Mouse (Mus musculus): ENCODE data around the gene Akr1d1.

Gene Akr1d1

GRCm38 (mm10) chr6:37571939-37572338 is 42.0 kb downstream of the Akr1d1 start:
- DNase-seq: no peak

DNA sequence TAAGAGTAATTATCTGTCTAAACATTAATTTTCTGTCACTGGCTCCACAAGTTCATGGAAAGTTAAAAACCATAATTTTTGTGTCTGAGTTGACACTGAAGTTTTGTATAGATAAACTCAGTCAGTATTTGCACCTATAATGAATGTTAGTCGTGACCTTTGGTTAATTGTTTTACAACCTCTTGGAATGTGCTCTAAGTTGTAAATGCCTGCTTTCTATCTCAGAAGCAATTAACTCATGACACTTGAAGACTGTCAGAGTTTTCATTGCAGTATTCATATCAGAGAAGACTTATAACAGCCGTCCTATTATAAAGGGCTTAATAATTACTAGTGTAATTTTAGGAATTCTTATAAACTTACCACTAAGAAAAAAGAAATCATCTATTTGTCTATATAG is 43.0 kb downstream of the Akr1d1 start:
- DNase-seq: no peak

DNA sequence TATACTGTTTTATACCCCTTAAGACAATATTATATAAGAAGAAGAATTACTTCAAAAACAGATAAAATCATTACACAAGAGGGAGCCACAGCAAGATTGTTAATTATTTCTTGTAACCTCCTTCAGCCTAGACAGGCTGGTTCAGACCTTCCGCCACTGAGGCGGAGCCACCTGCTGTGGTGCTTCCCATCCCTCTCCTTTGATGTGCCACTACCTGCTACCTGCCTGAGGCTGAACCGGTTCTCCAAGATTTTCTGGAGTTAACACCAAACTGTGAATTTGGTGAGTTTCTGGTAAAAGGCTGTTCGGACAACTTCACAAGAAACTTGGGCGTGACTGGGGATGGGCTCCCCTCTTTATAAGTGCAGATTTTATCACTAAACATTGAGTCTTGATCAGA is 50.5 kb downstream of the Akr1d1 start:
- DNase-seq: no peak

GRCm38 (mm10) chr6:37589340-37589962 is 59.5 kb downstream of the Akr1d1 start:
- peak; percentile 78 to 85 for DNase-seq

DNA sequence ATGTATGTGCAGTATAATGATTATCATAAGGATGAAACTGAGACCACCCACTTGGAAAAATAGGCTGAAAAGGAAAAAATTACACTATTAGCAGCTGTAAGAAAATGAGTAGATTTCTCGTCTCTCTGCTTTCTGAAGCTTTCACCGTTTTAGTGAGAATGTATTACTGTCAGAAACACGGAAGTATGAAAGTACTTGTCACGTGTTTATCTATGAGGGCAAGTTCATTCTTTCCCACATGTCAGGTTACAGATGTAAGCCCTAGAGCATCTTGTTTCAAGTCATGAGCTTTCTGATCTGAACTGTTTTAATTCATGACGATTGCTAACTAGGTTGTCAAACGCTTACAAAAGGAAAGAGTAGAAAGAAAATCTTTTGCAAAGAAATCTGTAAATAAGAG is 60.8 kb downstream of the Akr1d1 start:
- no peak for DNase-seq

DNA sequence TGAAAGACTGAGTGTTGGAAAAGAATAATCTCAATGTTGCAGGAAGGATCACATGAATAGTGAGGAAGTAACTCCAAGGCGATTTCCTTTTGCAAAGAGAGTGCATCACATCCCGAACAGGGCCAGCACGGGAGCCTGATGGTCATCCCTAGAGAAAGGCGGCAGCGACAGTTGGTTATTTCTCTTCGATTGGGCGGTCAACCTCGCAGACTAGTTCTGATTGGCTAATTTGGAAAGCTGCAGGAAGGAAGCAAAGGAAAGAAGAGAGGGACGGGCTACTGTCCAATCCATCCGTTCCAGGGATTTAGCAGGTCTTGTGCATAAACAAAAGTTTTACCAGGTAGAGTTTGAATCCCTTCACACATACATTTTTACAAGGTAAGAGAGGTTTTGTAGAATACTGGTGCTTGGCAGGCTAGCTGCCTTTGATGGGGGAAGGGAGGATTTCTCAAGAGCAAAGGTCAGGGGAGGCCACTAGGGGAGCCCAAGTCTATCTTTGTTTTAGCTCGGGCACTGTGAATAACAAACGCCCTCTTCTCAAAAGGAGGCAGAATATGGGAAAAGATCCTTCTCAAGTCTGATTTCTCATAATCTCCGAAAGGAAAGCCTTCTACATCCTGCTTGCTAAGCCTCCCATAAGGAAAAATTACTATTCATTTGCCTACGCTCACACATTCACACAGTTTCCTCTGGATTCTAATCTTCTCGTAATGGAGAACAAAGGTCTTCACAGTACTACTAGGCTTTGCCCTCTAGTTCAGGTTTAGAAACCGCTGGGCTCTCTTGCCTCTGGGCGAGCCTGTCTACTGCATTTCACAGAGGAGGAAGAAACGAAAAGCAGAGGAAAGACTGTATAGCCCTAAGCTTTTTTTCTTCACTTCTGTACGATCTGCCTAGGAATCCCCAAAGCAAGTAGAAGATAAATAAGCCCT is 62.4 kb downstream of the Akr1d1 start:
- DNase-seq: peak; percentile 48 to 68

- DNase-seq: no peak
Observed at GRCm38 (mm10) chr6:37593033-37593374, 63.0 kb downstream of the Akr1d1 start.

DNA sequence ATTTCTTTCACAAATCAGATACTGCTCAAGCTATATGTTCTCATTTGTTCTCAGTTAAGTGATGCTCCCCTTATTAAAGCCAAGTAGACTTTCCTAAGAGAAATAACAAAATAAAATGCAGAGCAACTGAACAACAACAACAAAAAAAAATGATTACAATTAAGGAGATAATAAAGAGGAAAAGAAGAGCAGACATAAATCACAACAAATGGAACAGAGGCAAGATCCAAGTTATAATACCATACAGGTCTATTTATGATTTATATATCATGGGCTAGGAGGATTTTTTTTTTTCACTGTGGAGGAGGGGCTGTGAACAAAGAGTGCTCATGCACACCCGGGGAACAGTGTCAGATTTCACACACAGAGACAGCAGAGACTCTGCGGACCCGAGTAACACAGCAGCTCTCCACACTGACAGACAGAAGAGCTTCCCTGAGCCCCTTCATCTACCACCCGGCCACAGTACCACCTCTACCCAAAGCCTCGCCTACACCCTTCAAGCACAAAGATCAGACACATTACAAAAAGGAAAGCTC is 63.6 kb downstream of the Akr1d1 start:
- no peak for DNase-seq

DNA sequence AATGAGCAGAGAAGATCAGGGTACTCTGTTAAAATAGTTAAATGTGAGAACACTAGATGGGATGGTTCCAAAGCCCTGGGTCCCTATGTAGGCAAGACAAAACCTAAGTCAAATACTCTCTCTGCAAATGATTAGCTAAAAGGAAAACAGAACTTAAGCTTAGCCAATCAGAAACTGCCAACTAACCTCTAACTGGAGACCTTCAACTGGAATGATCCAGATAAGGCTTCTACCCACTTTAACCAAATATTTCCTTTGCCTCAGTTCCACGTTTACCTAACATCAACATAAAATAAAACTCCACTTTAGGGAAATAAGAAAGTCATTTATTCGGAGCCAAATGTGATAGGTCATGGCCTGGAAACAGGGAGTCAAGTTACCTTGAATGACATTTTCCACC is 67.1 kb downstream of the Akr1d1 start:
- DNase-seq: no peak

GRCm38 (mm10) chr6:37598033-37598432 is 68.1 kb downstream of the Akr1d1 start:
- DNase-seq: no peak

DNA sequence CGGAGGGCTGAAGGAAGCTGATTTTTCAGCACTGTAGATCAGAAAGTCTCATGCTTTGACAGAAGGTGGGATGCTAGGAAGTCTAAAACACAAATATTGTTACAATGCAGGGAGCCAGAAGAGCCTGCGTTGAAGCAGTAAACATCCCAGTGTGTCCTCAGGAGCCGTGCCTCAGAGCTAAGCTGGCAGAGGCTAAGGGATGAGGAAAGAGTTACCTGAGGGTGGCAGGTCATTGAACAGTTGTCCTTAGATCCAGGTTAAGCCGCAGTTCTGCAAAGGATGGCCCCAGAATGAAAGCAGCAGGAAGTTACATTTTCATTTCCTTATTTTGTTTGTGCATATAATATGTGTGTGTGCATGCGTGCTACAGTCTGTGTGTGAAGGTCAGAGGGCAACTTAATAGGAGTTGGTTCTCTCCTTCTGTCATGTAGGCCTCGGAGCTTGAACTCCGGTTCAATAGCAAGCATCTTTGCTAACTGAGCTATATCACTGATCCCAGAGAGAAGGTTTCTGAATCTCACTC is 71.1 kb downstream of the Akr1d1 start:
- DNase-seq: no peak

DNA sequence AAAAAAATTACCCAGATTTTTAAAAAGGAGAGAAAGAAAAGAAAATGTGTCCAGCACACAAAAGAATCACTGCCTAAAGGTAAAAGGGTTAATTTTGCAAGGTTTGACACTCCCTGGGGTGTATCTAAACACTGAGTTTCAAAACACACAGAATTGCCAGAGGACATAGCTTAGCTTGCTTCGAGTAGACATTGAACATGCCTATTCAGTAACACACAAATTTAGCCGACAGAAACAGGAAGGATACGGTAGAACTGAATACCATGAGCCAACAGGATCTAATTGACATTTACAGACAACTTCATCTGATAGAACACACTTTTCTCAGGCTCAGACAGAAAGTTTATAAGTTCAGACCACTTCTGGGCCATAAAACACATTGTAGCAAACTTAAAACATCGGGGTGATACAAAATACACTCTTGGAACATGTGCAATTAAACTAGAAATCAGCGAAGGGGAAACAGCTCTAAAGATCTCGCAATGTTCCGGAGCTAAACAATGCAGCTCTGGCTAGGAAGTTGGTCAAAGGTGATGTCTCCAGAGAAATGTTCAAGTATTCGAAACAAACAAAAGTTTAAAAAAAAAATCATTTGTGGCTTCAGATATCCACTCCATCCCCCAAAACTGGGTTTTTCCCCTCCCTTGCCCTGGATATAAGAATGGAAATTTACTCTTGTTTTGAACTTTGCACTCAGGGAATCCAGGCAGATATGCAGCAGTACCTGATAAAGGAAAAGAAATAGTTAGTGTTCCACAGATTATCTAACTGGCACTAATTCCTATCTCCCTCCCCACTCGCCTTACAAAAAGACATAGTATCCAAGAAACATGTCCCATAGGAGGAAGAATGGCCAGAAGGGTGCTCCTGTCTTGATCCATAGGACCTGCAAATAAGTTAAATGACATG is 73.1 kb downstream of the Akr1d1 start:
- DNase-seq: no peak

DNA sequence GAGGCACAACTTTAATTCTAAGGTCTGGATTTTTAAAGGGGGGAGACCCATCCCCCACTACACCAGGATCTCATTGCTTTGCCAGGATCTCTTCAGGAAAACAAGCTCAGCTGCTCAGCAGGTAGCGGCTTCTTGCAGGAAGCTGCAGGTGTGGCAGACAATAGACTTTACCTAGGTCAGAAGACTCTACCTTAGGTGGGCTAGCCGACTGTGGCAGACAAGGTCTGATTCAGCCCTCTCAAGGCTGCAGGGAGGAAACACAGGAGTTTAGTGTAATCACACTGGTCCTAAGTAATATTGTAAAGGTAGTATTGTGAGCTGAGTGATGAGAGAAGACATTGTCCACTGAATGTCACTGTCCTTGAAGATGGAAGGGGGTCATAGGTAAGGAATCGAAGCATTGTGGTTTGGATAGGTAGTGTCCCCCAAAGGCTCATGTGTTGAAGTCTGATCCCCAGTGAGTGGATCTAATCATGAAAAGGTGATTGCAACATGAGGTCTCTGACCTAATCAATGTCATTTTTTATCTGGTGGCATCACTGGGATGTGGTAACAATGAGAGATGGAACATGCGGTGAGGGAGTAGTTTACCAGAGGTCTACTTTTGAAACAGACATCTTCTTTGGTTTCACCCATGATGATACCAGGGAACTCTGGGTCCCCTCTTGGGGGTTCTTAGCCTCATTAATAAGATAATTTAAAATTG is 74.4 kb downstream of the Akr1d1 start:
- DNase-seq: no peak

- DNase-seq: no peak
Observed at GRCm38 (mm10) chr6:37604884-37605269, 74.9 kb downstream of the Akr1d1 start.

DNA sequence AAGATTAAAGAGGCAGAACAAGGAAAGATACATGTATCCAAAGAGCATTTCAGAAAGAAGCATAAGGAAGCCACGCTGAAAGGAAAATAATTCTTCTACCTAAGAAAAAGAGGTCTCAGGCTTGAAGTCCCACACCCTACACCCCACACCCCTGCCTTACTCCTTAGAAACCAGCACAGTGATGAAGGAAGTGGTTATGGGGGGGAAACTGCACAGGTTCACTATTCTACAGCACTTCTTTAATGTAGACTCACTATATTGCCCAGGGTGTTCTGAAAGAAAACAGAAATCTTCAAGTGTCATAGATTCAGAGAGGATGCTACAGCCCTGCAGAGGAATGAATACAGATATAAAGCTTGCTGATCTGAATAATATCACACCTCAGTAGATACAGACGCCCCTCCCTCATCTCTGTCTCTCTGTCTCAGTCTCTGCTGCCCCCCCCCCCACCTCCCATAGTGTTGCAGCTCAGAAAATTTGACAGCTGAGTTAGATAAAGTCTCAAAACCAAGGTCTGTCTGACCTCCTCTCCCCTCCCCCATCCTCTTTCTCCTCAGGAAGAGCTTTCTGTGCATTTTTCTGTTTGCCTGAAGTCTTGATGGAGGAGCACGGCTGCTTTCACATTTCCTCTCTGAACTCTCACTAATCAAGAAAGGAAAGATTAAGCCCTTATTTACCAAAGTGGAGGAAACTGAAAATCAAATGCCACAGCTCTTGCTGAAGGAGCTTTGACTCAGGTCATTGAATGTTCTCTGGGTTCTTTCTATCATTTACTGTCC is 77.7 kb downstream of the Akr1d1 start:
- DNase-seq: no peak

DNA sequence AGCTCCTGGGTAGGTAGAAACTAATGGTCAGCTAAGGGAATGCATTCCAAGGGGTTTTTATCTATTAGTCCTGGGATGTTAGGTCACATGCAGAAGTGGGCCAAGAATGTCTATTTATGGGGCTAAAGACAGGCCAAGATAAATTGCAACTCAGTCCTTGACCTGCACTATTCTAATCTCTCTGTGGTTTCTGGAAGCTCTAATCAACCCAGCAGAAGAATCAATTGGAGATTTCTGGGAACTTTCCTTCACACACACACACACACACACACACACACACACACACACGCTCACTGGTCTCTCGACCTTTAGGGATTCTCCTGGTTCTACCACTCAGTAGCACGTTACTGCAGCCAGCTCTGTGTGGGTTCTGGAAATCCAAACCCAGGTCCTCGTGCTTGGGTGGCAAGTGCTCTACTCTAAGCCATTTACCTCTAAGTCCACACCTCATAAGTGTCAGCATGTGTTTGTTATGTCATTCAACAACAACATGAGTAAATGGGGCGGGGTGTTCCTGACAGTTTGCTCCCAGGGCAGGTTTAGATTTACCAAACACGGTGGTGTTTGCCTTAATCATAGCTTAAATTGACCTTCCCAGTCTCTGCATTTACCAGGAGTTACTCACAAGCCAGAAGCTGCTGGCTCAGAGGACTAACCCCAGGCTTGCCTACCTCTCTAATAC is 82.8 kb downstream of the Akr1d1 start:
- DNase-seq: no peak

- no peak for DNase-seq
Observed at GRCm38 (mm10) chr6:37615490-37615889, 85.5 kb downstream of the Akr1d1 start.

GRCm38 (mm10) chr6:37616136-37616535 is 86.2 kb downstream of the Akr1d1 start:
- no peak for DNase-seq

- peak; percentile 21 to 50 for DNase-seq
Observed at GRCm38 (mm10) chr6:37617431-37618011, 87.5 kb downstream of the Akr1d1 start.
